Mouse (Mus musculus) testis, postnatal 14 days (tissue): ENCODE results near the gene Tmem120b.

ENCODE experiments used
- DNase-seq: peaks from one replicate; pipeline ENCODE4 v3.0.0; 2021; ENCODE audit warnings: low spot score

The Tmem120b gene

DNA sequence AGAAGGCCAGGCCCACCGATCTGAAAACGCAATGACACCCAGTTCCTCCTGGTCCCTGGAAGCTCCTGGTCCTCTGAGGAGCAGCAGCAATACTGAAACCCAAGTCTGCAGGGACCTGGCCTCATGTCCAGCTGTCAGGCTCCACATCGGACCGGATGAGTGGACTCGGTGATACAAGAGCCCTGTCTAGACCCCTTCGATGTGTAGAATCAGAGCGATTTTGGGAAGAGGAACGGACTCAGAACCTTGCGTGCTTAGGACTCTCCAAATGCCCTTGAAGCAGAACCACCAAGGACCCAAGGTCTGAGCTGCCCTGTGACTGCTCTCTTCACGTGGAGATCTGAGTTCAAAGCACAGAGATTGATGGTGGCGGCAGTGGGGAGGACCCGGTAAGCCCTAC is at the start of gene Tmem120b:
Gene Tmem120b, plus strand, starts transcription at position 301 of the 400 bp plus-strand sequence.
- DNase-seq, result no peak

DNA sequence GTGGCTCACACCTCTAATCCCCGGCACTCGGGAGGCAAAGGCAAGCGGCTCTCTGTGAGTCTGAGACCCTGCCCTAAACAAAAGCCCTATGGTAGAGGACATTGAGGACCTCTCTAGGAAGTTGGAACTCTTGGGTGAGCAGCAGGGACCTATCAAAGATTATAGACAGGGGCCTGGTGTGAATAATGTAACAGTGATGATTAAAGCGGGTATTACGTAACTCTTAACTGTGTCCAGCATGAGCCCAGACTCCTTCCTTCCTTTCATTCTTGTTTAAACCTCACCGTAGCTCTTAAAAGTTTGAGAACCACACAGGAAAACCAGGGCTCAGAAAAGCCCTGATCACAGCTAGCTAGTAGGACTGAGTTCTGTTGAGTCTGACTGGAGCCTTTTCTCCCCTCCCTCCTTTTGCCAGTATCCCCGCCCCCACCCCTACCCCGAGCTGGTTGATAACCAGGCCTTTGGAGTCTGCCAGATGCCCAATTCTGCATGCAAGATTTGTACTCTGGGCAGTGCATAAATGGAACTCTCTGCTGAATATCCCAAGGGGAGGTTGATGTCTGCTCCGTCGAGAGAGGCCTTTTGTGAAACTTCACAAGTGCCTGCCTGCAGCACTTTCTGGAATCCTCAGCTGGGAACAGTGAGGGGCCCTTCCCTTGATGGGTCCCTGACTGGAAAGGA is 48.7 kb upstream of the Tmem120b start:
- no peak for DNase-seq

- no peak for DNase-seq
Measured at GRCm38 (mm10) chr5:123020426-123020825, 47.8 kb upstream of the Tmem120b start.

GRCm38 (mm10) chr5:123021438-123021837 is 46.8 kb upstream of the Tmem120b start:
- DNase-seq, result no peak

GRCm38 (mm10) chr5:123023049-123023448 is 45.2 kb upstream of the Tmem120b start:
- no peak for DNase-seq

DNA sequence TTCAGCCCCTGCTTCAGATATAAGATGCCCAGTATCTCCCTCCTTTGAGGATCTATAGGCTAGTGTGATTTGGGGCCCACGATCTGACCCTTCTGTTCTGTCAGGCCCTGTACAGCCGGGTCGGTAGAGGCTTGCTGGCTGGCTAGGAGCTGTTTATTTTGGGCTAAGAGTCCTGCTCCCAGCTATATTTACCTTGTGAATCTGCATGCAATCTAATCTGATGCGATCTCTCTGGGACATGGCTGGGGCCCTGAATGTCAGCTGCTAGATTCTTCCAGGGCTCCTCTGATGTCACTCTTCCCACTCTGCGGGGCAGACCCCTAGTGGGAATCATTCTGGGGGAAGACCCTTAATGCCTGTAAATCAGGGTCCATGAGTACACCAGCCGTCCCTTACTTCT is 43.9 kb upstream of the Tmem120b start:
- DNase-seq, result no peak

DNA sequence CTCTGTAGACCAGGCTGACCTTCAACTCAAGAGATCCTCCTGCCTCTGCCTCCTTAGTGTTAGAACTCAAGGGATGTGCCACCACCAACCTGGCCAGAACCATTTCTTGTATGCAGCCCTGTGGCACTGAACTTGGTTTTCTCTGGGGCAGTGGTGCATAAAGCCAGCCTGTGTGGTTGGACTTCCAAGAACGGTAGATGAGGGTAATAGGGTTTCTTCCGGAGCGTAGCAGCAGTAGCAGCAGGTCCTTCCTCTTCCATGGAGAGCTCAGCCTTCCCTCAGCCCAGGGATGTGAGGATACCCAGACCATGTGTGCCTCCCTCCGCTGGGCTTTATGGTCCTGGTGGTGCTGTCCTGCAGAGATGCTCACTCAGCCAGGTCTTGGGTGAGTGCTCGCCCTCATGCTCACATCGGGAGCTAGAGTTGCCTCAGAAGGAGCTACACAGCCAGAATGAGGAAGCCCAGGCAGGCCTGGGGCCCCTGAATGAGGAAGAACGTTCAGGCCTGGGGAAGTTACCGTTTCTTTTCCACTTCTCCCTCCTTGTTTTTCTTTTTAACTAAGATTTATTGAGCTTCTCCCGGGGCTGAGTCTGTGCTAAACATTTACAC is 43.1 kb upstream of the Tmem120b start:
- no peak for DNase-seq

- no peak for DNase-seq
Measured at GRCm38 (mm10) chr5:123026414-123026813, 41.8 kb upstream of the Tmem120b start.

- DNase-seq, result no peak
Measured at GRCm38 (mm10) chr5:123027436-123027835, 40.8 kb upstream of the Tmem120b start.

DNA sequence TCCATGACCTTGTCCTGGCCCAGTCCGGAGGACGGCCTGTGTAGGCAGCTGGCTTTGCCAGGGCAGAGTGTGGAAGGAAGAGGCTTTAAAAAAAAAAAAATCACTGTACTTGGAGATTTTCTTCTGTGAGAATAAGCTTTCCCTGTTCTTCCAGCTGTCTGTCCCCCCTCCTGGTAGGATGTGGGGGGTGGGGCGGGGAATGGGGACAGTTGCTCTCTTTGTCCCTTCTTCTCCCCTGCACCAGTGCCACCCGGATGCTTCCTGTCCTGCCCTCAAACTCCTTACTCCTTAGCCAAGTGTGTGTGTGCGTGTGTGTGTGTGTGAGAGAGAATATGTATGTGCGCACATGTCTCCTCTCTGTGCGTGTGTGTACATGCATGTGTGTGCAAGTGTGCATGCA is 38.5 kb upstream of the Tmem120b start:
- no peak for DNase-seq

DNA sequence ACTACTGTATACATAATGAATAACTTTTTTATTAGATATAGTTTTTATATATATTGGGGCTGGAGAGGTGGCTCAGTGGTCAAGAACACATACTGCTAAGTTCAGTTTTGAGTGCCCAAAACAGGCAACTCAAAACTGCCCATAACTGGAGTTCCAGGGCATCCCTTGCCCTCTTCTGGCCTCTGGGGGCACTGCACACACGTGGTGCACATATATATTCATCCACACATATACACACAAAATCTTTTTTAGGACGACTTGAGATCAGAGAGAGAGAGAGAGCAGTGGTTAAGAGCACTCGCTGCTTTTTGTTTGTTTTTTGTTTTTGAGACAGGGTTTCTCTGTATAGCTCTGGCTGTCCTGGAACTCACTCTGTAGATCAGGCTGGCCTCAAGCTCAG is 36.9 kb upstream of the Tmem120b start:
- no peak for DNase-seq

DNA sequence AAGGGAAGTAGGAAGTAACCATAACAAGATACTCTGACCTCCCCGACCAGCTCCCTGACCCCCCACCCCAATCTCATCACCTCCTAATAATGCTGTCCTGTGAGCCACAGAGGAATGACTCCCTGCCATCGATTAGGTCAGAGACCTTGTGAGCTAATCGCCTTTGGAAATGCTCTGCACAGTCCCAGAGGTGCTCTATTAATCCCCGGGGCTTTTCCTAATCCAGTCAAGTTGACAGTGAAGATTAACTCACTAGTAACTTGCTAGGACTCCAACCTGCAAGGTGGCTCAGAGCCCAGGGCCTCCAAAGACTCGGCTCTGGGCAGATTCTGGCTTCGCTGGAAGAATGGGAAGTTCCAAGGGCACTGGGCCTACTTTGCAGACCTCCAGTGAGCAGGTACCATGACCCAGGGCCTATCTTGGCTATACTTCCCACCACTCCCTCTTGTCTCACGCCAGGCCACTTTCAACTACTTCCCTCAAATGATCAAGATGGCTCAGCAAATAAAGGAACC is 34.5 kb upstream of the Tmem120b start:
- no peak for DNase-seq

GRCm38 (mm10) chr5:123035089-123035488 is 33.1 kb upstream of the Tmem120b start:
- no peak for DNase-seq

DNA sequence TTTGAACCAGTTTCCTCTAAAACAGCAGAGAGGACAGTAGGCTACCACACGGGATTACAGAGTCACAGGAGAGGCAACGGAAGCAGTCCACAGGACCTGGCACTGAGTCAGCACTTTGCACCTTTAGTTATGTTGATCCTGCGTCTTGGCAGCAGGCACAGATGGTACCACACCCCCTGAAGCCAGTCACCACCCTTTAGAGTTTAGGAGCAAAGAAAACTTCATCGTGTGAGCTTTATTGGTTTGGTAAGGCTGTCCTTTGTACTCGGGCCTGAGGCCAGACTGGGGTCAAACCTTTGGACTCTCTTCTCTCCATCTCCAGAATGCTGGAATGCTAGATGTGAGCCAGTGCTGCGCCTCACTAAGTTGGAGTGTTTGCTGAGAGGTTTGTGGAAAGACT is 32.7 kb upstream of the Tmem120b start:
- DNase-seq, result no peak

DNA sequence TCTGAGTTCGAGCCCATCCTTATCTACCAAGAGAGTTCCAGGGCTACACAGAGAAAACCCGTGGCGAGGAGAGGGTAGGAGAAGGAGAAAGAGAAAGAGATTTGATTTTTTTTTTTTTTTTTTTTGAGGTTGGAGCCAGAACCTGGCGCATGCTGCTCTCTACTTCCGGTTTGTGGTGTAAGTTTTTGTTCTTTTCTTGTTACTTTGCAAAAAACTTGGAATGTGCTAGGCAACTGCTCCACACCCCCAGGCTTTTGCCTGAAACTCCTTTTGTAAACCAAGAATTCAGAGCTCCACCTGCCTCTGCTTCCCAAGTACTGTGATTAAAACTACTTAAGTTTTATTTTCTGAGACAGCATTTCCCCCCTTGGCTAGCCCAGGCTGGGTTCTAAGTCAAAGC is 30.1 kb upstream of the Tmem120b start:
- DNase-seq, result no peak

DNA sequence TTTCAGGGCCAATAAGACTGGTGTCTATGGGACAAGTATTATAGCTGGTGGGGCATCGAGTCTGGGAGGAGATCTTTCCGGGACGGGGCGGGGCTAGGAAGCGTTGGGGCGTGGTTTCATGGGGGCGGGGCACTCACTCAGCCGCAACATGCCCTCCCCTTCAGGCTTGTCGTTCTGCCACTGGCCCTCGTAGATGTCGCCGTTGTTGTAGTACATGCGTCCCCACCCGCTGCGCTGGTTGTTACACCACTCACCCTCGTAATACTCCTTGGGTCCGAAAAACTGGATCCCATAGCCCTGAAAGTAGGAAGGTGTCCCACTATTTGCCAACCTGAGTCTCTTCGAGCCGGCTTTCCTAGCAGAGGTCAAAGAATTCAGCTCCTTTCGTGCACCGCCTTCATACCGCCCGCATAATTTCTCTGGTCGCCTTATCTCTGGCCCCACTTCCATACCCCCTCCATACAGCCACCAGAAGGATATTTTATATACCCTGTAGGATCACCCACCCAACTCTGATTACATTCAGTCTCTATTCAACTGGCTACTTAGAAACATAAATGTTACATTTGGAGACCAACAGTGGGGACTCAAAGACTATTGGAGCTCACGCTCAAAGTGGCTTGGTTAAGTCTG is 29.0 kb upstream of the Tmem120b start:
- peak; percentile 59 for DNase-seq

- no peak for DNase-seq
Measured at GRCm38 (mm10) chr5:123040796-123041195, 27.4 kb upstream of the Tmem120b start.

GRCm38 (mm10) chr5:123043856-123044255 is 24.4 kb upstream of the Tmem120b start:
- DNase-seq, result no peak

GRCm38 (mm10) chr5:123045561-123046295 is 22.5 kb upstream of the Tmem120b start:
- DNase-seq, result no peak

- no peak for DNase-seq
Measured at GRCm38 (mm10) chr5:123046916-123047315, 21.3 kb upstream of the Tmem120b start, which contains the start of gene Morn3. Morn3 (minus strand) TSS chr5:123047016.

DNA sequence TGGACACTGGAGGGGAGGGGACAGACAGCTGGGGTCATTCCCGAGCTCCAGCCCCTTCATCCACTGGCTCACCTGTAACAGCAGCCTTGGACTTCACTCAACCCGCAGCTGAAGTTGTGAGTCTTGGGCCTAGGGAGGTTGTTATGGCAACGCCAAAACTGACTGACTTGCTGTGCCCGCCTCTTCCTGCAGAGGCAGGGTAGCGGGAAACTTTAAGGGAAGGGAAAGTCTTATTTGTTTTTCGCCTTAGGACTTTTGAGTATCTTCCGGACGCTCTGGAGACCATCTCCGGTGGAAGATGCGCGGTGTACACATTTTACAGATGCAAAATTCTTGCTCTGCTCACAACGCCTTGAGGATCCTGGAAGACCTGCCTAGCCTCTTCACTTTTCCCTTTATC is 18.9 kb upstream of the Tmem120b start:
- DNase-seq, result no peak

DNA sequence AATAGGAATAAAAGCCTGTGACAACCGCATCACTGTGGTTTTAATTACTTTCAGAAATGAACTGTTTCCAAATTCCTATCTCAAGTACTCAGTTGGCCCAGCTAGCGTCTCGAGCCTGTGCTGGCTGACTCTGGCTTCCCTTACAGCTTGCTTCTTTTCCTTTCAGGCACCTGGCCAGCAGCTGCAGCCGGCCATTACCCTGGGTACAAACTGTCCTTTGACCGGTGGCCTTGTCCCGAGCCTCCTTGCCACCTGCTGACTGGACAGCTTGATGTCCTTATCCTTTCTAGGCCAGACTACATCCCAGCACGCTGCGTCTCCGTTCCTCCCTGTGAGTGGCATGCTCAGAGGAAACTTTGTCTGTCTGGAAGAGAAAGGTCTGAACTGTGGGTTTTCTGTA is 17.3 kb upstream of the Tmem120b start:
- peak; percentile 77 for DNase-seq

- peak; percentile 50 for DNase-seq
Measured at GRCm38 (mm10) chr5:123051736-123052135, 16.5 kb upstream of the Tmem120b start.
